ENCODE assay signal across 8 mouse cellular contexts in genomic region chr3:69598261-69599165, GRCm38 (mm10). TPM values are rescaled to one million over a fixed set of nuclear protein-coding genes. Genes with fewer than 3 reads are reported as not detected.
DNase-seq lines count a peak whose midpoint lies in the region; ATAC-seq lines count a peak whose summit lies in the region.

Gene B3galnt1, minus strand, starts transcription at chr3:69598960.

- H3K9me3 ChIP-seq in hindbrain, embryonic 11.5 days (ENCODE audit: control insufficient read depth, low read length) = no peaks in the 10 kb centered on the region

- ATAC-seq in hindbrain, embryonic 11.5 days (ENCODE audit: low FRiP score) = peak; percentile 90

- peak within 1 kb of the TSS; percentile 76 for H3K4me3 ChIP-seq in hindbrain, embryonic 11.5 days (ENCODE audit: low read depth, low read length)

- no peaks in the 10 kb centered on the region for H3K27me3 ChIP-seq in hindbrain, embryonic 11.5 days (ENCODE audit: control insufficient read depth, insufficient read depth, low read length)

- 0 out of 2 replicates have a peak within 1 kb of the TSS, but pooled peaks have one; percentile 39 for H3K27ac ChIP-seq in hindbrain, embryonic 11.5 days (ENCODE audit: low read depth, low read length)

- peak; percentile 76 for DNase-seq in ZHBTc4 (ENCODE audit: low read depth, low spot score)
- peak; percentile 64 for DNase-seq in cerebellum, adult 9-11 months
- peak; percentile 17 to 56 for DNase-seq in frontal cortex, postnatal 14 days (ENCODE audit: low spot score in 2 of 2)
- peak; percentile 86 for DNase-seq in hindbrain, embryonic 11.5 days (ENCODE audit: low spot score)
- DNase-seq in layer of hippocampus, postnatal 25 days (ENCODE audit: extremely low spot score in 1 of 2, low spot score in 1 of 2) = peak; percentile 51 to 54
- DNase-seq in lung, postnatal 10 days = peak; percentile 66
- DNase-seq in retina, embryonic 14.5 days (ENCODE audit: low spot score) = peak; percentile 82
- no peak for DNase-seq in T-cell, adult 2 months (ENCODE audit: low spot score)

- WGBS in hindbrain, embryonic 11.5 days = under 1% methylated on average over 89 of the region's 99 CpGs

- peak within 1 kb of the TSS; percentile 74 for H3K9ac ChIP-seq in hindbrain, embryonic 11.5 days (ENCODE audit: low read depth, low read length)

- H3K36me3 ChIP-seq in hindbrain, embryonic 11.5 days (ENCODE audit: control insufficient read depth, insufficient read depth, low read length) = no peaks in the 10 kb centered on the region

- H3K4me2 ChIP-seq in hindbrain, embryonic 11.5 days (replicated peaks; ENCODE audit: low read depth, low read length) = peak within 1 kb of the TSS; percentile 78

- no peaks in the 10 kb centered on the region for H3K4me1 ChIP-seq in hindbrain, embryonic 11.5 days (replicated peaks; ENCODE audit: control insufficient read depth, insufficient read depth, low read length)

RNA-seq across cellular contexts. Expression of gene B3galnt1, which starts in this region (rescaled TPM):
- 45.4 and 46.6 TPM in 2 replicates for polyA plus RNA-seq in hindbrain, embryonic 11.5 days (2014; fragmentation: Nextera tagmentation; extraction: Ambion mirVana)
- 10 to 100 TPM; 43.9 to 44.7 TPM for total RNA-seq in layer of hippocampus, postnatal 25 days (2021)
